Comparison of ENCODE assay signal across 14 mouse cellular contexts in the genomic region with DNA sequence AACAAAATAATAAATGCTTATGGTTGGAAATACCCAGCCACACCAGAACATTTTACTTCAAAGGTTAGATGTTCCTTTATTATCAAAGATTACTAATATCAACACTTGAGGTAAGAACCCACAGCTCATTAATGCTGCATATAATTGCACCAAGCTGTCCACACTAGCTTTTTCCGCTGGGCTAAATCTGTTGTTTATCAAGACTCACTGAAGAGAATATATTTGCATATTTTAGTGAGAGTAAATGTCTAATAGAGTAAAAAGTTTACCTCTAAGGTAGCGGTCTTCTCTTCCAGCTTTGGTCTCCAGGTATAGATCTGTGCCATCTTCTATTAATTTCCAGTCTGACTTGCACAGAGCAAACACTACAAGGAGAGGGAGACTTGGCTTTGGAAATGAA.
"Had no signal": no experiment of that assay in that cellular context is flagged by ENCODE, and none has a peak within 500 bp of the region (broad histone marks: within the 10 kb centered on the region; RNA-seq: fewer than 3 reads in every experiment).

No protein-coding gene starts in this region.

- H3K9ac ChIP-seq: kidney, embryonic 15.5 days; limb, embryonic 15.5 days; liver, embryonic 12.5 days; midbrain, embryonic 15.5 days; neural tube, embryonic 12.5 days; stomach, embryonic 15.5 days had no signal

- DNase-seq: kidney, adult 2 months; layer of hippocampus, adult 9-11 months; thymus, adult 2 months; thymus, postnatal 36 days had no signal

- H3K27me3 ChIP-seq: kidney, embryonic 15.5 days; limb, embryonic 15.5 days; liver, embryonic 12.5 days; megakaryocyte, embryonic 14.5 days; midbrain, embryonic 15.5 days; neural tube, embryonic 12.5 days; stomach, embryonic 15.5 days had no signal

- H3K27ac ChIP-seq: kidney, embryonic 15.5 days; limb, embryonic 15.5 days; liver, embryonic 12.5 days; macrophage; midbrain, embryonic 15.5 days; neural tube, embryonic 12.5 days; stomach, embryonic 15.5 days had no signal

- H3K4me2 ChIP-seq: kidney, embryonic 15.5 days; limb, embryonic 15.5 days; liver, embryonic 12.5 days; midbrain, embryonic 11.5 days; midbrain, embryonic 15.5 days; neural tube, embryonic 12.5 days; stomach, embryonic 15.5 days had no signal

- H3K4me1 ChIP-seq: limb, embryonic 15.5 days; liver, embryonic 12.5 days; megakaryocyte, embryonic 14.5 days; stomach, embryonic 15.5 days had no signal

- H3K4me3 ChIP-seq: kidney, embryonic 15.5 days; limb, embryonic 15.5 days; liver, embryonic 12.5 days; megakaryocyte, embryonic 14.5 days; midbrain, embryonic 15.5 days; neural tube, embryonic 12.5 days; stomach, embryonic 15.5 days had no signal

- ATAC-seq: intestine, embryonic 16.5 days; liver, embryonic 12.5 days; midbrain, embryonic 15.5 days had no signal

- H3K36me3 ChIP-seq: kidney, embryonic 15.5 days; limb, embryonic 15.5 days; liver, embryonic 12.5 days; midbrain, embryonic 15.5 days; neural tube, embryonic 12.5 days; stomach, embryonic 15.5 days had no signal

- H3K9me3 ChIP-seq: kidney, embryonic 15.5 days; limb, embryonic 15.5 days; liver, embryonic 12.5 days; megakaryocyte, embryonic 14.5 days; midbrain, embryonic 15.5 days; neural tube, embryonic 12.5 days; stomach, embryonic 15.5 days had no signal
